Mouse (Mus musculus) kidney, embryonic 14.5 days (tissue): ENCODE data around the gene Cyp24a1. TPM values are rescaled to one million over a fixed set of nuclear protein-coding genes. Genes with fewer than 3 reads are reported as not detected.

Source experiments
- ATAC-seq: fragments of 200-750 bp; cut with Nextera tagmentation; 2 replicates; pipeline ENCODE4 v1.8.0; 2017; ENCODE audit warnings: moderate number of reproducible peaks, mild to moderate bottlenecking, moderate TSS enrichment, moderate library complexity; ENCODE audit not compliant: low FRiP score, low TSS enrichment
- H3K27ac ChIP-seq: fragments of 300-500 bp; sonication (generic); 2 replicates; pipeline ENCODE4 v1.5.1; 2014; ENCODE audit warnings: low read depth, mild to moderate bottlenecking, low read length, moderate library complexity, mixed read lengths
- H3K27me3 ChIP-seq: fragments of 300-500 bp; sonication (generic); 2 replicates; pipeline ENCODE4 v1.6.1; 2014; ENCODE audit warnings: mild to moderate bottlenecking, low read length; ENCODE audit not compliant: control insufficient read depth, insufficient read depth
- H3K36me3 ChIP-seq: fragments of 300-500 bp; sonication (generic); 2 replicates; pipeline ENCODE4 v1.6.1; 2014; ENCODE audit warnings: low read length, mixed read lengths; ENCODE audit not compliant: control insufficient read depth, insufficient read depth
- H3K4me1 ChIP-seq: fragments of 300-500 bp; sonication (generic); 2 replicates; pipeline ENCODE4 v1.6.1; 2014; ENCODE audit warnings: low read length, mixed read lengths; ENCODE audit not compliant: control insufficient read depth, insufficient read depth
- H3K4me2 ChIP-seq: fragments of 300-500 bp; sonication (generic); replicated peaks from 2 replicates; pipeline ENCODE4 v1.6.1; 2014; ENCODE audit warnings: low read depth, mild to moderate bottlenecking, low read length
- H3K4me3 ChIP-seq: fragments of 300-500 bp; sonication (generic); 2 replicates; pipeline ENCODE4 v1.5.1; 2014; ENCODE audit warnings: mild to moderate bottlenecking, low read length
- H3K9ac ChIP-seq: fragments of 300-500 bp; sonication (generic); 2 replicates; pipeline ENCODE4 v1.6.1; 2014; ENCODE audit warnings: low read depth, mild to moderate bottlenecking, low read length, moderate library complexity
- H3K9me3 ChIP-seq: fragments of 300-500 bp; sonication (generic); 2 replicates; pipeline ENCODE4 v1.6.1; 2016; ENCODE audit warnings: low read length; ENCODE audit not compliant: control insufficient read depth
- WGBS: fragments of 180-500 bp; shearing (Covaris S2); extraction: QIAGEN DNeasy Blood & Tissue Kit; methylation state at CpG from one replicate; pipeline ENCODE4 v1.1.7; 2014; 5-methylcytosine and 5-hydroxymethylcytosine counted together
- polyA plus RNA-seq: library from polyadenylated mRNA; unstranded; fragments of >200 nt; fragmentation: Nextera tagmentation; extraction: Ambion mirVana; gene quantifications from 2 replicates; pipeline ENCODE4 v1.2.1, GENCODE M21; 2014

Cyp24a1 gene
- polyA plus RNA-seq = 0.09 and 0.23 TPM in 2 replicates

DNA sequence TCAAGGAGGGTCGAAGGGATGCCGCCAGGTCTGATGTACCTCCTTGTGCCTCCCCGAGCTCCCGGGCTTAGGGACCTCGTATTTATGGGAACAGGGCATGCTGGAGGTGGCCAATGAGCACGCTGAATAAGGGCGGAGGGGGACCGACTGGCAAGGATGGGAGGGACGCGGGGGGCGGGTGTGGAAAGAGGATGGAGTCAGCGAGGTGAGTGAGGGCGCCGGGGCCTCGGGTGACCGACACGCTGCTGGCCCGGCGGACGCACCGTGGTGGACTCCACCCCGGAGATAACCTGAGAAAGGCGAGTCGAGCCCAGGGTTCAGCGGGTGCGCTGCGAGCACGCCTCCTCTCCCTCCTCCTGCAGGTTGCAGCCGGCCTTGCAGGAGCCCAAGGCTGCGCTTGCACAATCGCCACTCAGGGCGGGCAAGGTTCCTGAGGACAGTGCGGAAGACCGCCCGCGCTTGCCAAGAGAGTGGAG, at the start of gene Cyp24a1:
Gene Cyp24a1 (minus strand): TSS at position 55 of the 476 bp plus-strand sequence.
- peak; percentile 90 for ATAC-seq
- Histone ChIP-seq H3K9me3 (no peaks in the 10 kb centered on the region), H3K27me3 (peaks cover 67% of the 10 kb centered on the region), H3K9ac (no peak within 1 kb of the TSS), H3K4me1 (peaks cover 13% of the 10 kb centered on the region; the same call in 1 of the 2 replicates), H3K4me3 (peak within 1 kb of the TSS; percentile 25), H3K4me2 (peak within 1 kb of the TSS; percentile 38), H3K36me3 (no peaks in the 10 kb centered on the region), H3K27ac (no peak within 1 kb of the TSS)
- under 1% methylated on average over 32 of the region's 36 CpGs for WGBS

GRCm38 (mm10) chr2:170545745-170546144, 48.8 kb upstream of the Cyp24a1 start:
- no peaks in the 10 kb centered on the region for H3K36me3 ChIP-seq
- H3K4me2 ChIP-seq = no peak overlapping the region
- WGBS = 32% methylated on average over 4 of the region's 4 CpGs
- peaks cover 15% of the 10 kb centered on the region for H3K4me1 ChIP-seq
- H3K27ac ChIP-seq = no peak overlapping the region
- H3K9ac ChIP-seq = no peak overlapping the region
- no peaks in the 10 kb centered on the region for H3K27me3 ChIP-seq
- no peaks in the 10 kb centered on the region for H3K9me3 ChIP-seq
- peak; percentile 62 for ATAC-seq
- no peak overlapping the region for H3K4me3 ChIP-seq

DNA sequence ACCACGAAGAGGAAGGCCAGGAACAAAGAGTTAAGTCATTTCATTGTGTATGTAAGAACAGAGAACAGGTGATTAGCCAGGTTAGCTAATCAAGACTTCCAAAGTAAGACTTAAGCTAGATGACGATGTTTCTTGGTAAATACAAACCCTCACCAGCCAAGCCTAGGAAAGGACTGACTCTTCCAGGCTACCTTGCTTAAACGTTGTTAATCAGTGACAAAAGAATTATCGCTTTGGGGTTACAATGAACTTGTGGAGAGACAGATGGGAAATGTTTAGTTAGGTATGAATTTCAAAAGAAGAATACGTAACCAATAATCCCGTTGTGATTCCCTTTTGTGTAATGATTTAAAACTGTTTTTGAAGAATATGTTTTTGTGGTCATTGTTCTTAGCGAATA, 48.0 kb upstream of the Cyp24a1 start:
- ATAC-seq = no peak
- no peak overlapping the region for H3K4me3 ChIP-seq
- H3K9me3 ChIP-seq = no peaks in the 10 kb centered on the region
- no peak overlapping the region for H3K9ac ChIP-seq
- H3K4me1 ChIP-seq = peaks cover 15% of the 10 kb centered on the region
- WGBS = 72% methylated on average over 7 of the region's 7 CpGs
- no peak overlapping the region for H3K4me2 ChIP-seq
- H3K36me3 ChIP-seq = no peaks in the 10 kb centered on the region
- H3K27me3 ChIP-seq = no peaks in the 10 kb centered on the region
- no peak overlapping the region for H3K27ac ChIP-seq

DNA sequence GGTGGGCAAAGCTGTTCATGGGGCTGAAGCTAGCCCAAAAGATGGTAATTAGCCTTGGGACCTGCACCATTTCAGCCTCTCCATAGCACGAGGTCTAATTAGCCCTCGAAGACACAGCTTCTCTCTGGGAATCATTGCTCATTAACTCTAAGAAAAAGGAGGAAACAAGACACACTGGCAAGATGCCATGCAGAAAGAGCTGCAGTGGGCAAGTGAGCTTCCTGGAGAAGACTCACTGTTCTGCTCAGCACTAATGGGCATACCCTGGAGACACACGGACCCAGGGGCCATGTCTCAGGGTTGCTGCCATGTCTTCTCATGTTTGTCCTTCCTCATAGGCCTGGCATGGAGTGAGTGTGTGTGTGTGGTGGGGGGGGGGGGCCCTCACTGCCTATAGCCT, 47.2 kb upstream of the Cyp24a1 start:
- H3K9me3 ChIP-seq = no peaks in the 10 kb centered on the region
- H3K4me1 ChIP-seq = peaks cover 15% of the 10 kb centered on the region
- H3K4me2 ChIP-seq = no peak overlapping the region
- H3K27ac ChIP-seq = no peak overlapping the region
- H3K4me3 ChIP-seq = no peak overlapping the region
- H3K9ac ChIP-seq = no peak overlapping the region
- no peaks in the 10 kb centered on the region for H3K27me3 ChIP-seq
- WGBS = 77% methylated on average over 3 of the region's 3 CpGs
- ATAC-seq = no peak
- H3K36me3 ChIP-seq = no peaks in the 10 kb centered on the region

GRCm38 (mm10) chr2:170543625-170544024, 46.7 kb upstream of the Cyp24a1 start:
- Histone ChIP-seq H3K9me3 (no peaks in the 10 kb centered on the region), H3K9ac (no peak overlapping the region), H3K4me3 (no peak overlapping the region), H3K27me3 (no peaks in the 10 kb centered on the region), H3K4me2 (no peak overlapping the region), H3K36me3 (no peaks in the 10 kb centered on the region), H3K4me1 (peaks cover 15% of the 10 kb centered on the region), H3K27ac (no peak overlapping the region)
- WGBS = 62% methylated on average over 4 of the region's 5 CpGs
- ATAC-seq = no peak

DNA sequence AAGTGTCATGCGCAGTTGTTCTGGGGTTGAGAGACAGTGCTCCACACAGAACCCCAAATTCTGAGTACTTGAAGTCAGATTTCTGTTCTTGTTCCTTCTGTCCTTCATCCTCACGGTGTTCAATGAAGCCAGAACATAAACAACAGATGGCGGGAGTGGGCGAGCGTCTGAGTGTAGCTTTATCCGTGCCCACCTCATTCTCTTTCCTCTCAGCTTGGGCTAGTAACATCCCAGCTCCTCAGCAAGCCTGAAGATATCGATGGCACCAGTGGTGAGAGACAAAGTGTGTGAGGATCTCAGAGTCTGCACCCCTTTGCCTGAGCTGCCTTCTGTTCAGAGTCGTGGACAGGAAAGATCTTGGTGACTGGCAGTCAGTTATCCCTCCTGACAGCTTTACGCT, 42.3 kb upstream of the Cyp24a1 start:
- Histone ChIP-seq H3K4me1 (no peaks in the 10 kb centered on the region), H3K9me3 (no peaks in the 10 kb centered on the region), H3K4me2 (no peak overlapping the region), H3K27me3 (no peaks in the 10 kb centered on the region), H3K4me3 (no peak overlapping the region), H3K9ac (no peak overlapping the region), H3K27ac (no peak overlapping the region), H3K36me3 (no peaks in the 10 kb centered on the region)
- WGBS = 78% methylated on average over 9 of the region's 9 CpGs
- ATAC-seq = no peak

DNA sequence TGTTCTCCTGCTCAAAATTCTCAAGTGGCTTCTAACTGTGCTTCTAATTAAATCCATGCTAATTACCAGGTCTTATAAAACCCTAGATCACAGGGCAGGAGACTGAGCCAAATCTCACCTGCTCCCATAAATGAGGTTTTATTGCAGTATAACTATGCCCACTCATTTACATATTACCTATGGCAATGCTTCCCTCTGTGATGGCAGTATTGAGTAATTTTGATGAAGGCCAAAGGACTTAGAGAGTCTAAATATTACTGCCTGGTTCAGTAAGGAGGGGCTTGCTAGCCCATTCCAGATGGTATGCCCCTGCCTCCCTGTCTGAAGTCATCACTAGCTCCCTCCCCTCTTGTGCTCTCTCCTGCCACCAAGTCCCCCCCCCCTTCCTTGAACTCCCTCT, 38.9 kb upstream of the Cyp24a1 start:
- no peak for ATAC-seq

GRCm38 (mm10) chr2:170534803-170535174, 37.8 kb upstream of the Cyp24a1 start:
- Histone ChIP-seq H3K9me3 (no peaks in the 10 kb centered on the region), H3K4me3 (no peak overlapping the region), H3K4me2 (no peak overlapping the region), H3K4me1 (no peaks in the 10 kb centered on the region), H3K36me3 (no peaks in the 10 kb centered on the region), H3K27me3 (no peaks in the 10 kb centered on the region), H3K9ac (no peak overlapping the region), H3K27ac (no peak overlapping the region)
- no peak for ATAC-seq
- 89% methylated on average over 11 of the region's 11 CpGs for WGBS

More for the DNA sequence above, 38.9 kb upstream of the Cyp24a1 start:
- no peak overlapping the region for H3K4me2 ChIP-seq
- no peak overlapping the region for H3K4me3 ChIP-seq
- H3K27me3 ChIP-seq = no peaks in the 10 kb centered on the region
- H3K4me1 ChIP-seq = no peaks in the 10 kb centered on the region
- no peak overlapping the region for H3K9ac ChIP-seq
- H3K36me3 ChIP-seq = no peaks in the 10 kb centered on the region
- H3K27ac ChIP-seq = no peak overlapping the region
- H3K9me3 ChIP-seq = no peaks in the 10 kb centered on the region

DNA sequence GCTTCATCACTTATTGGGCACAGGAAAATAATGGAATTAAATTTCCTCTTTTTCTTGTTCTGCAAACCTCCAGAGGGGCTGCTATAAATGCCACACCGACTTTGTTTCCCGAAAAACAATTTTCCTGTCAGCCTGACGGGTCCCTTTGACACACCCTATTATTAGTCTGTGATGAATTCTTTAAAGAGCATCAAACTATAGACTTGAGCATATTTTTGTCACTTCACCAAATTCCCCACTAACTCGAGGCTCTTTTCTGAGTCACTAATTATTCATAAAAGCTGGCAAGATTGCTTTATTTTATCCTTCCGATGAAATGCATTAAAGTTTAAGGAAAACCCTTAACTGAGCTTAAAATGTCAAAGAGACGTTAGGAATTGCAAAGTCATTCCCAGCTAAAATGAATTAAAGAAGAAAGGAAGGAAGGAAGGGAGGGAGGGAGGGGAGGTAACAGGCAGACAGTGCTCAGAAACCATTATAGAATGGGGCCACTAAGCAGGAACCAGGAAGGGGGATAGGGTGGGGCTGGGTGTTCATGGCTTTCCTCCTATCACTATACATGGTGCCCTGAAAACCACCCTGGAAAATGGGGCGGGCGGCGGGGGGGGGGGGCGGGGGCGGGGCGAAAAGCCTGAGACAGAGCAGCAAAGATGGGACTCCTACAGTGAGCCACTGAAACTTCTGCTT, 37.3 kb upstream of the Cyp24a1 start:
- Histone ChIP-seq H3K4me1 (no peaks in the 10 kb centered on the region), H3K4me3 (no peak overlapping the region), H3K4me2 (no peak overlapping the region), H3K27ac (no peak overlapping the region), H3K9ac (no peak overlapping the region), H3K36me3 (no peaks in the 10 kb centered on the region), H3K9me3 (no peaks in the 10 kb centered on the region), H3K27me3 (no peaks in the 10 kb centered on the region)
- no peak for ATAC-seq
- WGBS = 67% methylated on average over 11 of the region's 12 CpGs
